In genomic region chr11:107012324-107013017, GRCm38 (mm10) we compare ENCODE assay signal across 8 mouse cellular contexts. TPM values are rescaled to one million over a fixed set of nuclear protein-coding genes. Genes with fewer than 3 reads are reported as not detected.
DNase-seq lines count a peak whose midpoint lies in the region; ATAC-seq lines count a peak whose summit lies in the region.

No protein-coding gene starts in this region.

- peak; percentile 97 for DNase-seq in ZHBTc4 (ENCODE audit: low read depth, low spot score)
- DNase-seq in gastrocnemius, adult 8-10 months (ENCODE audit: low spot score in 2 of 2) = peak; percentile 96 to 97
- DNase-seq in induced T-regulatory cell, adult 2 months (ENCODE audit: low read depth) = peak; percentile 99
- DNase-seq in left cerebral cortex, adult 9 months (ENCODE audit: low spot score in 2 of 2) = peak; percentile 93 to 99
- peak; percentile 97 for DNase-seq in right cerebral cortex, postnatal 14 days
- peak; percentile 99 for DNase-seq in urinary bladder, postnatal 36 days (ENCODE audit: low spot score in 2 of 2)

- ATAC-seq in common myeloid progenitor, adult 5-6 weeks (replicated peaks; ENCODE audit: low read depth, poor library complexity, severe bottlenecking) = peak; percentile 93
- ATAC-seq in megakaryocyte progenitor cell, adult 5-6 weeks (replicated peaks; ENCODE audit: poor library complexity) = peak; percentile 89

RNA-seq across cellular contexts. Expression of gene 1810010H24Rik, which starts 13.0 kb away (rescaled TPM):
- total RNA-seq in common myeloid progenitor, adult 5-6 weeks (2017) = 2.1 TPM in 1 of 2 replicates, not detected in the other
- total RNA-seq in gastrocnemius, adult 8-10 months (2022) = 1 to 10 TPM; 1.6 to 2.4 (median 1.9) TPM
- not detected in 2 replicates for total RNA-seq in megakaryocyte progenitor cell, adult 5-6 weeks (2015)
- not detected in 2 replicates for total RNA-seq in megakaryocyte progenitor cell, adult 5-6 weeks (2017)

RNA-seq across cellular contexts. Expression of gene Kpna2, which starts 13.1 kb away (rescaled TPM):
- 199 and 201 TPM in 2 replicates for total RNA-seq in common myeloid progenitor, adult 5-6 weeks (2017)
- total RNA-seq in gastrocnemius, adult 8-10 months (2022) = 10 to 100 TPM in 3 of 4 experiments, 1 to 10 TPM in 1; 8.2 to 15.4 (median 13.4) TPM
- total RNA-seq in megakaryocyte progenitor cell, adult 5-6 weeks (2015) = 322 and 354 TPM in 2 replicates
- total RNA-seq in megakaryocyte progenitor cell, adult 5-6 weeks (2017) = 249 and 283 TPM in 2 replicates

Comparison
In these comparisons a context has a peak if more than half of its experiments do, and no peak if none do; other contexts are left out.
1. Peak in every context shown above with its lines: DNase-seq and ATAC-seq.
2. RNA of gene Kpna2, which starts 13.1 kb away (total RNA-seq): 249 to 354 TPM in megakaryocyte progenitor cell, adult 5-6 weeks and 199 to 201 TPM in common myeloid progenitor, adult 5-6 weeks; 8.2 to 15.4 TPM in gastrocnemius, adult 8-10 months; every median in the first group is over 10 times any median in the second.